Mouse (Mus musculus) neural tube, postnatal 0 days (tissue): ENCODE measurements around the gene Olfr1391. TPM values are rescaled to one million over a fixed set of nuclear protein-coding genes. Genes with fewer than 3 reads are reported as not detected.

ENCODE experiments used
- polyA plus RNA-seq: library from polyadenylated mRNA; unstranded; fragments of >200 nt; fragmentation: Nextera tagmentation; extraction: Ambion mirVana; gene quantifications from 2 replicates; pipeline ENCODE4 v1.2.1, GENCODE M21; 2015

Gene Olfr1391
- not detected in 2 replicates for polyA plus RNA-seq

GRCm38 (mm10) chr11:49322442-49322841, at the start of gene Olfr1391:
Olfr1391 (plus strand) TSS chr11:49322742.

GRCm38 (mm10) chr11:49278222-49278621, 44.3 kb upstream of the Olfr1391 start, which contains the start of gene Olfr1393:
Olfr1393 (plus strand) TSS chr11:49278304.

GRCm38 (mm10) chr11:49284982-49285381, 37.6 kb upstream of the Olfr1391 start, which contains the start of gene Olfr1392:
Olfr1392 (plus strand) TSS chr11:49285282.

GRCm38 (mm10) chr11:49304441-49304840, 18.1 kb upstream of the Olfr1391 start, which contains the start of gene Olfr10:
Olfr10 (plus strand) TSS chr11:49304741.

DNA sequence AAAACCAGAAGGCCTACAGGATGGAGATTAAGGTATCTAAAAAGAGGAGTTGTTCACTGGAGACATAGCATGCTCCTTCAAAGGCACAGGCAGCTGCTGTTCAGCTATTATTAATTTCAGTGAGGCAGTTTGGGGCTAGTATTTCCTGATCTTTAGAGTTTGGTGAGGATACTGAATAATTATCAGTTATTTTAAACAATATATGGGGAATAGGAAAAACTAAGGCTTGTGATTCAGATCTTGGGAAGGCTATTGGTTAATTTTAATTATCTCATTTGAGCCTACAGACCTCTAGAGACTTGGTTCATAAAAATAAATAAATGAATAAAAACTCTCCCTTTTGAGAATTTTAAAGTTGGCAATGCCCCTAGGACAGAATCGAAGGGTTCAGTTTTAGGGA, 12.3 kb downstream of the Olfr1391 start, which contains the start of gene Olfr1390:
TSS of gene Olfr1390 (plus strand) at position 301 of the 400 bp plus-strand sequence.

Other genes with a start within 250 kb of the Olfr1391 start
- gene Ifi47, start 246.2 kb upstream of the Olfr1391 start, polyA plus RNA-seq, result 1.8 and 1.9 TPM in 2 replicates
- not detected in 2 replicates for gene Olfr1396, start 207.9 kb upstream of the Olfr1391 start, polyA plus RNA-seq
- not detected in 2 replicates for gene Olfr1395, start 180.5 kb upstream of the Olfr1391 start, polyA plus RNA-seq
- gene Olfr1394, start 168.4 kb upstream of the Olfr1391 start, polyA plus RNA-seq, result not detected in 2 replicates
- gene Btnl9, start 135.6 kb upstream of the Olfr1391 start, polyA plus RNA-seq, result 0.38 and 0.53 TPM in 2 replicates
- gene Zfp62, start 119.5 kb upstream of the Olfr1391 start, polyA plus RNA-seq, result 24.4 and 24.8 TPM in 2 replicates
- 34.4 and 34.9 TPM in 2 replicates for gene Mgat1, start 78.6 kb upstream of the Olfr1391 start, polyA plus RNA-seq
- 0.17 TPM in 1 of 2 replicates, not detected in the other for gene Olfr1393, start 44.4 kb upstream of the Olfr1391 start, polyA plus RNA-seq
- 0.08 and 0.11 TPM in 2 replicates for gene Olfr1392, start 37.5 kb upstream of the Olfr1391 start, polyA plus RNA-seq
- gene Olfr10, start 18.0 kb upstream of the Olfr1391 start, polyA plus RNA-seq, result not detected in 2 replicates
- gene Olfr1390, start 12.4 kb downstream of the Olfr1391 start, polyA plus RNA-seq, result not detected in 2 replicates
- gene Olfr1389, start 100.3 kb downstream of the Olfr1391 start, polyA plus RNA-seq, result not detected in 2 replicates
- gene Olfr1388, start 113.9 kb downstream of the Olfr1391 start, polyA plus RNA-seq, result 0.08 TPM in 1 of 2 replicates, not detected in the other
- gene Olfr1387, start 132.6 kb downstream of the Olfr1391 start, polyA plus RNA-seq, result not detected in 2 replicates
- gene Olfr1386, start 142.3 kb downstream of the Olfr1391 start, polyA plus RNA-seq, result not detected in 2 replicates
- gene Olfr1385, start 166.3 kb downstream of the Olfr1391 start, polyA plus RNA-seq, result not detected in 2 replicates
- gene Olfr1384, start 184.0 kb downstream of the Olfr1391 start, polyA plus RNA-seq, result not detected in 2 replicates
- not detected in 2 replicates for gene Olfr1383, start 196.9 kb downstream of the Olfr1391 start, polyA plus RNA-seq
- not detected in 2 replicates for gene Olfr1382, start 205.5 kb downstream of the Olfr1391 start, polyA plus RNA-seq
- gene Olfr1381, start 220.7 kb downstream of the Olfr1391 start, polyA plus RNA-seq, result not detected in 2 replicates
- gene Olfr1380, start 234.1 kb downstream of the Olfr1391 start, polyA plus RNA-seq, result not detected in 2 replicates